Mouse (Mus musculus) Muller cell, postnatal 12 days (primary cell): ENCODE results near the gene Ccdc7b.
"Not testable (repeated sequence)": the region's sequence is repeated elsewhere in the genome, so short reads cannot be mapped to it uniquely, and the experiment has no call there.

Experiments used
- DNase-seq: peaks from one replicate; pipeline ENCODE4 v3.0.0-alpha.2; 2015; ENCODE audit errors: inconsistent ontology term

The Ccdc7b gene

GRCm38 (mm10) chr8:129066834-129067233, at the start of gene Ccdc7b:
Gene Ccdc7b, plus strand, starts transcription at chr8:129067134.
- not testable (repeated sequence) for DNase-seq

- not testable (repeated sequence) for DNase-seq
These were observed 1.5 kb upstream of the Ccdc7b start, which contains the start of gene Ccdc7a for GRCm38 (mm10) chr8:129065417-129065816. Gene Ccdc7a, minus strand, starts transcription at chr8:129065517.

- DNase-seq = not testable (repeated sequence)
These were observed 48.8 kb downstream of the Ccdc7b start for GRCm38 (mm10) chr8:129115761-129116160.

- no peak for DNase-seq
These were observed 64.6 kb downstream of the Ccdc7b start, which contains the start of gene Gm10999 for GRCm38 (mm10) chr8:129131561-129131960. Gene Gm10999, minus strand, starts transcription at chr8:129131661.

- DNase-seq = no peak
These were observed 66.5 kb downstream of the Ccdc7b start for GRCm38 (mm10) chr8:129133475-129133874.
